In the genomic region with DNA sequence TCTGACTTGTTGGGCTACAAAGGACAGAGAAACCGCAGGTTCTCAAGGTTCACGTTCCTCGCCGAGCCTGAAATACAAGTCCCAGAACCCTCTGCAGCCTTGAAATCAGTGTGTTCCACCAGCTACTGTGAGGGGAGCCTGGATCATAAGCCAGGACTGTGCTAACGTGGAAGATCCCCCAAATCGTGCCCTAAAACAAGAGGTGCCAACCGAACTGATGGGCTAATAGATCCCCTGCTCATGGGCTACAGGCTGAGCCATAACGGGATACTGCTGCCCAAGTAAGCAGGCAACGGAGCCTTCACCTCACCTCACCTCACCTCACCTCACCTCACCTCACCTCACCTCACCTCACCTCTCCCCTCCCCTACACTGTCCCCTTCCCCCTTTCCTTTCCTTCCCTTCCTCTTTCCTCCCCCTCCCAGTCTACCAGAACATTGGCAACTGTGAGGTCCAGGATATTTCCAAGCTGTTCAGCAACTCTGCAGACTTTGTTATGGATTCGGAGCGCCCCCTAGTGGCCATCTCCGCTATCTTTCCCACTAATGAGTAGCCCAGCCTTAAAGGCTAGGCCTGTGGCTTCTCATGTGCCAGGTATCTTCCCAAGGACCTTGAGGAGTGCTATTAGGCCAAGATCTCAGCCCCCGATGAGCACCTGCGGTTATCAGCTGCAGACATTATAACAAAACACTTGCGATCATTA, we compare ENCODE assay signal across 8 mouse cellular contexts. TPM values are rescaled to one million over a fixed set of nuclear protein-coding genes. Genes with fewer than 3 reads are reported as not detected.
A peak's percentile ranks its signal among the peaks of the same experiment; 100 is the strongest.
DNase-seq lines count a peak whose midpoint lies in the region; ATAC-seq and TF ChIP-seq lines count a peak whose summit lies in the region.

No protein-coding gene starts in this region.

- DNase-seq in c-Kit-negative CD71-positive TER-119-positive erythroid progenitor cells, embryonic 14.5 days (ENCODE audit: low read depth, low spot score): peak; percentile 26
- DNase-seq in forebrain, embryonic 10.5 days (ENCODE audit: extremely low spot score, low spot score): peak; percentile 85
- peak; percentile 94 to 95 for DNase-seq in kidney, postnatal 4 days
- peak; percentile 49 to 63 for DNase-seq in lung, adult 18-20 months
- DNase-seq in retina, adult 2 months (ENCODE audit: low read depth, low spot score): peak; percentile 45
- DNase-seq in thymus, postnatal 4 days: peak; percentile 79

- WGBS in forebrain, embryonic 10.5 days: 55% methylated on average over 15 of the region's 15 CpGs
- 38% methylated on average over 15 of the region's 15 CpGs for WGBS in heart, embryonic 14.5 days

- no peaks in the 10 kb centered on the region for H3K27me3 ChIP-seq in ES-Bruce4 (ENCODE audit: control insufficient read depth, insufficient read depth, low read length, poor library complexity, severe bottlenecking)
- peaks cover 16% of the 10 kb centered on the region; the same call in 1 of the 2 replicates for H3K27me3 ChIP-seq in forebrain, embryonic 10.5 days (ENCODE audit: poor library complexity, severe bottlenecking)
- peaks cover 20% of the 10 kb centered on the region for H3K27me3 ChIP-seq in heart, embryonic 14.5 days (ENCODE audit: control insufficient read depth, insufficient read depth, low read length)

- no peak for TF ChIP-seq POLR2A in ES-Bruce4 (IDR thresholded peaks at IDR 0.05; ENCODE audit: insufficient read depth, low read length)

- no peaks in the 10 kb centered on the region for H3K9me3 ChIP-seq in ES-Bruce4 (replicated peaks; ENCODE audit: control insufficient read depth, insufficient read depth, low read length, poor library complexity, severe bottlenecking)
- no peaks in the 10 kb centered on the region for H3K9me3 ChIP-seq in forebrain, embryonic 10.5 days
- no peaks in the 10 kb centered on the region for H3K9me3 ChIP-seq in heart, embryonic 14.5 days (ENCODE audit: control insufficient read depth, low read length)

- H3K36me3 ChIP-seq in ES-Bruce4 (ENCODE audit: control insufficient read depth, insufficient read depth, low read length, poor library complexity, severe bottlenecking): no peaks in the 10 kb centered on the region
- H3K36me3 ChIP-seq in forebrain, embryonic 10.5 days (replicated peaks): no peaks in the 10 kb centered on the region
- no peaks in the 10 kb centered on the region for H3K36me3 ChIP-seq in heart, embryonic 14.5 days (ENCODE audit: control insufficient read depth, insufficient read depth, low read length)

- no peak overlapping the region for H3K4me3 ChIP-seq in ES-Bruce4 (ENCODE audit: low read depth, low read length)
- no peak overlapping the region for H3K4me3 ChIP-seq in forebrain, embryonic 10.5 days
- no peak overlapping the region for H3K4me3 ChIP-seq in heart, embryonic 14.5 days (ENCODE audit: control insufficient read depth in 1 of 2, insufficient read depth in 1 of 2, low read depth in 1 of 2, low read length in 2 of 2)

- no peak overlapping the region for H3K27ac ChIP-seq in ES-Bruce4 (ENCODE audit: insufficient read depth, low read length)
- no peak overlapping the region for H3K27ac ChIP-seq in forebrain, embryonic 10.5 days
- no peak overlapping the region for H3K27ac ChIP-seq in heart, embryonic 14.5 days (replicated peaks in 1 of 2; ENCODE audit: control insufficient read depth in 1 of 2, insufficient read depth in 1 of 2, low read depth in 2 of 2, low read length in 2 of 2)

- no peak for TF ChIP-seq EP300 in ES-Bruce4 (IDR thresholded peaks at IDR 0.05; ENCODE audit: insufficient read depth, low read depth, low read length)

- ATAC-seq in heart, embryonic 14.5 days (ENCODE audit: insufficient number of reproducible peaks, insufficient read depth, low FRiP score, low read depth): peak; percentile 32; the same call in 1 of the 2 replicates

- no peak overlapping the region for H3K9ac ChIP-seq in ES-Bruce4 (ENCODE audit: low read depth, poor library complexity, severe bottlenecking)
- H3K9ac ChIP-seq in heart, embryonic 14.5 days (ENCODE audit: low read length): no peak overlapping the region

- no peak overlapping the region for H3K4me2 ChIP-seq in heart, embryonic 14.5 days (ENCODE audit: low read length)

- no peaks in the 10 kb centered on the region for H3K4me1 ChIP-seq in ES-Bruce4 (ENCODE audit: control insufficient read depth, insufficient read depth, low read length)
- H3K4me1 ChIP-seq in forebrain, embryonic 10.5 days: peaks cover 6% of the 10 kb centered on the region; the same call in 1 of the 2 replicates
- H3K4me1 ChIP-seq in heart, embryonic 14.5 days (ENCODE audit: control insufficient read depth in 2 of 2, insufficient read depth in 2 of 2, low read length in 2 of 2): peaks cover 5 to 6% of the 10 kb centered on the region in 2 experiments; a peak in 2 of 4 replicates

- TF ChIP-seq CTCF in ES-Bruce4 (IDR thresholded peaks at IDR 0.05; ENCODE audit: low read depth, low read length): peak; percentile 77

RNA-seq across cellular contexts. Expression of a gene that starts 36.0 kb away (rescaled TPM):
- 11.1 and 13.5 TPM in 2 replicates for polyA plus RNA-seq in ES-Bruce4 (2011; ENCODE audit: insufficient read depth, insufficient read length, low read depth, missing spikeins)
- 7.9 and 8.8 TPM in 2 replicates for polyA plus RNA-seq in forebrain, embryonic 10.5 days (2016; fragmentation: Nextera tagmentation; extraction: Ambion mirVana)
- polyA plus RNA-seq in heart, embryonic 14.5 days (2014; fragmentation: Nextera tagmentation; extraction: Ambion mirVana): 6.2 and 7.7 TPM in 2 replicates

Comparison
In these comparisons a context has a peak if more than half of its experiments do, and no peak if none do; other contexts are left out.
1. DNase-seq: peak in every context shown above with its lines; median percentile 94 in kidney, postnatal 4 days; 85 in forebrain, embryonic 10.5 days; 79 in thymus, postnatal 4 days; 56 in lung, adult 18-20 months; 45 in retina, adult 2 months; 26 in c-Kit-negative CD71-positive TER-119-positive erythroid progenitor cells, embryonic 14.5 days.